Mouse (Mus musculus) mouse embryonic stem cell (cell line): ENCODE data around the gene H2al1e.
"Not testable (repeated sequence)": the region's sequence is repeated elsewhere in the genome, so short reads cannot be mapped to it uniquely, and the experiment has no call there.

ENCODE experiments used
- in situ Hi-C, 2 experiments: fragments of 300-500 bp; cut with MboI; formaldehyde crosslinking; loops; 1 replicate in 1 of 2; 3 replicates in 1 of 2; pipeline ENCODE4 v1.14.3; 2019 to 2020; ENCODE audit warnings: low sequenced_read_pairs in 2 of 2, low pct_unique_long_range_greater_than_20kb in 1 of 2, mixed read lengths in 1 of 2; ENCODE audit not compliant: unreplicated experiment in 1 of 2

The H2al1e gene

GRCm38 (mm10) chrX:11311634-11312033 lies at the start of gene H2al1e:
TSS of gene H2al1e (plus strand) at chrX:11311934.
- in situ Hi-C loops: not testable (repeated sequence)

- in situ Hi-C loops: loop anchor here in 1 of 2 experiments (25.0 kb wide), 1 partner anchor 97 kb away; no protein-coding TSS in a partner anchor
Observed at GRCm38 (mm10) chrX:11264918-11265317, 46.8 kb upstream of the H2al1e start.

- in situ Hi-C loops: loop anchor here in 1 of 2 experiments (25.0 kb wide), 1 partner anchor 95 kb away; no protein-coding TSS in a partner anchor
Observed at GRCm38 (mm10) chrX:11267791-11268190, 43.9 kb upstream of the H2al1e start.

DNA sequence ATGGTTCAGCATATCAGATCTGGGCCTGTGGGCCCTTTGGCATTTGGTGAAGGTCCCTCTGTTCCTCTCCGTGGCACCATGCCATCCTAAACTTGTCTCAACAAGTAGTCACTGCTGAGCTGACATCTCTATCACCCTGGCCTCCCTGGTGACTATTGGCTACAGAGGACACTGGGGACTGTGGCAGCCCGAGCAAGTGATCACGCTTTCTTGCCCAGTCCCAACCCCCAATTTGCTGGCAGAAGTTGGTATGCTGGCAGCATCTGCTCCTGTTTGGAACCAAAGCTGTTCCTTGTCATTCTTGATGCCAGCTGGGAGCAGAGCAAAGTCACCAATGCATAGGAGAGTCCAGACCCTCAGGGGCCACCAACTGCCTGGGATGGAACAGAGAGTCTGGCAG lies 42.7 kb upstream of the H2al1e start:
- in situ Hi-C loops: loop anchor here in 1 of 2 experiments (25.0 kb wide), 1 partner anchor 93 kb away; no protein-coding TSS in a partner anchor

GRCm38 (mm10) chrX:11273190-11273589 lies 38.5 kb upstream of the H2al1e start:
- in situ Hi-C loops: loop anchor here in 1 of 2 experiments (25.0 kb wide), 1 partner anchor 89 kb away; no protein-coding TSS in a partner anchor

DNA sequence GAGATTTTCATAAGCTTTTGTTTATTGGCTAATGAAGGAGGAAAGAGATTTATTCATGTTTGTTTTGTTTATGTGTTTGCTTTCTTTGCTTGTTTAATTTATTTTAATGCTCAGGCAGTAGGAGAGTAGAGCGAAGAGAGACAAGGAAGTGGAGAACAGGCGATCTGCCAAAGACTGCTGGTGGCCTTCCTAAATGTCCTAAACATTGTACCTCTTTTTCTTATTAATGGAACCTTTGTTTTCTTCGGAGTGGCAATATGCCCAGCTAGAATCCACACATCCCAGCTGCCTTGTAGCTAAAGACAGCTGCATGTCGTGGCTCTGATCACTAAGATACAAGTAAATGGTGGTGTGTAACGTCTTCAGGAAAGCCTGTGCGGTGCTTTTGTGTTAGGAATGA lies 34.7 kb upstream of the H2al1e start:
- in situ Hi-C loops: no loop called here

DNA sequence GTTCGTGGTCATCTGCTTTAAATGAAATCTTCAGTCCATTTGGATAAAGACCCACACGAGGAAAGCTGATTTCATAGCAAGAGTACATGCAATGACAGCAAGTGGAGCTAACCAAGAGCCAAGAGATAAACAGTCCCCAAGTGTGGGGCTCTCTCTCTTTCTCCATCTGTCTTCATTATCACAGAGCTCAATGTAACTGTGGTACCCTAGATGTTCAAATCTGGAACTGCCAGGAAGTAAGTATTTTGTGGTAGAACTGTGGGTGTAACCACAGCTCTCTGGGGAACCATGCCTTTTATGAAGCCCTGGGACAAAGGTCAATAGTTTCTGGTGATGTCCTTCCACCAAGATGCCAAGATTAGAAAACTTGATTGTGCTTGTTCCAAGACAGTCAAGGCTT lies 31.0 kb upstream of the H2al1e start:
- in situ Hi-C loops: no loop called here

GRCm38 (mm10) chrX:11288306-11288882 lies 23.3 kb upstream of the H2al1e start:
- in situ Hi-C loops: no loop called here

GRCm38 (mm10) chrX:11289244-11289643 lies 22.5 kb upstream of the H2al1e start:
- in situ Hi-C loops: no loop called here

- in situ Hi-C loops: not testable (repeated sequence)
Observed at GRCm38 (mm10) chrX:11298957-11299356, 12.8 kb upstream of the H2al1e start, which contains the start of gene H2al1a. TSS of gene H2al1a (plus strand) at chrX:11299257.

- in situ Hi-C loops: not testable (repeated sequence)
Observed at GRCm38 (mm10) chrX:11302132-11302531, 9.6 kb upstream of the H2al1e start, which contains the start of gene H2al1b. TSS of gene H2al1b (plus strand) at chrX:11302432.

DNA sequence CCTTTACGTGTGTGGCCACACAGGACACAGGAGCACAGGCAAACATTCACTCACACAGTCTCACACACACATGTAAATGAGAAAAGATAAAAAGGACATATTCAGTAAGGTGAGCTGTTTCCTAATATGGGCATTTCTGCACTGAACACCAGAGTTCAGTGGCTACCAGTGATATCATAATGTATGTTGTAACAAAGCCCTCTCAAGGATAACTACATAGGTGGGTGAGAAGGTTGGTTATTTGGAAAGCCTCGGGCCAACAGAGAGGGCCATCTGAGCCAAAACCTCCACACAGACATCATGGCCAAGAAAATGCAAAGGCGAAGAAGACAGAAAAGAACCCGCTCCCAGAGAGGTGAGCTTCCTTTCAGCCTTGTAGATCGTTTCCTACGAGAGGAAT lies 6.4 kb upstream of the H2al1e start, which contains the start of gene H2al1c:
H2al1c (plus strand) TSS at position 301 of the 400 bp plus-strand sequence.
- in situ Hi-C loops: not testable (repeated sequence)

GRCm38 (mm10) chrX:11308524-11308923 lies 3.2 kb upstream of the H2al1e start, which contains the start of gene H2al1d:
TSS of gene H2al1d (plus strand) at chrX:11308824.
- in situ Hi-C loops: not testable (repeated sequence)

GRCm38 (mm10) chrX:11314858-11315257 lies 3.1 kb downstream of the H2al1e start, which contains the start of gene H2al1f:
TSS of gene H2al1f (plus strand) at chrX:11315158.
- in situ Hi-C loops: not testable (repeated sequence)

DNA sequence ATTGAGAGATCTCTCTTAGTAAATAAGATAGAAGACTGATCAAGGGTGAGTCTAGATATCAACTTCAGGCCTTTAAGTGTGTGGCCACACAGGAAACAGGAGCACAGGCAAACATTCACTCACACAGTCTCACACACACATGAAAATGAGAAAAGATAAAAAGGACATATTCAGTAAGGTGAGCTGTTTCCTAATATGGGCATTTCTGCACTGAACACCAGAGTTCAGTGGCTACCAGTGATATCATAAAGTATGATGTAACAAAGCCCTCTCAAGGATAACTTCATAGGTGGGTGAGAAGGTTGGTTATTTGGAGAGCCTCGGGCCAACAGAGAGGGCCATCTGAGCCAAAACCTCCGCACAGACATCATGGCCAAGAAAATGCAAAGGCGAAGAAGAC lies 6.2 kb downstream of the H2al1e start, which contains the start of gene H2al1g:
H2al1g (plus strand) TSS at position 301 of the 400 bp plus-strand sequence.
- in situ Hi-C loops: not testable (repeated sequence)

DNA sequence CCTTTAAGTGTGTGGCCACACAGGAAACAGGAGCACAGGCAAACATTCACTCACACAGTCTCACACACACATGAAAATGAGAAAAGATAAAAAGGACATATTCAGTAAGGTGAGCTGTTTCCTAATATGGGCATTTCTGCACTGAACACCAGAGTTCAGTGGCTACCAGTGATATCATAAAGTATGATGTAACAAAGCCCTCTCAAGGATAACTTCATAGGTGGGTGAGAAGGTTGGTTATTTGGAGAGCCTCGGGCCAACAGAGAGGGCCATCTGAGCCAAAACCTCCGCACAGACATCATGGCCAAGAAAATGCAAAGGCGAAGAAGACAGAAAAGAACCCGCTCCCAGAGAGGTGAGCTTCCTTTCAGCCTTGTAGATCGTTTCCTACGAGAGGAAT lies 9.5 kb downstream of the H2al1e start, which contains the start of gene H2al1h:
H2al1h (plus strand) TSS at position 301 of the 400 bp plus-strand sequence.
- in situ Hi-C loops: not testable (repeated sequence)

DNA sequence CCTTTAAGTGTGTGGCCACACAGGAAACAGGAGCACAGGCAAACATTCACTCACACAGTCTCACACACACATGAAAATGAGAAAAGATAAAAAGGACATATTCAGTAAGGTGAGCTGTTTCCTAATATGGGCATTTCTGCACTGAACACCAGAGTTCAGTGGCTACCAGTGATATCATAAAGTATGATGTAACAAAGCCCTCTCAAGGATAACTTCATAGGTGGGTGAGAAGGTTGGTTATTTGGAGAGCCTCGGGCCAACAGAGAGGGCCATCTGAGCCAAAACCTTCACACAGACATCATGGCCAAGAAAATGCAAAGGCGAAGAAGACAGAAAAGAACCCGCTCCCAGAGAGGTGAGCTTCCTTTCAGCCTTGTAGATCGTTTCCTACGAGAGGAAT lies 12.6 kb downstream of the H2al1e start, which contains the start of gene H2al1i:
H2al1i (plus strand) TSS at position 301 of the 400 bp plus-strand sequence.
- in situ Hi-C loops: not testable (repeated sequence)

DNA sequence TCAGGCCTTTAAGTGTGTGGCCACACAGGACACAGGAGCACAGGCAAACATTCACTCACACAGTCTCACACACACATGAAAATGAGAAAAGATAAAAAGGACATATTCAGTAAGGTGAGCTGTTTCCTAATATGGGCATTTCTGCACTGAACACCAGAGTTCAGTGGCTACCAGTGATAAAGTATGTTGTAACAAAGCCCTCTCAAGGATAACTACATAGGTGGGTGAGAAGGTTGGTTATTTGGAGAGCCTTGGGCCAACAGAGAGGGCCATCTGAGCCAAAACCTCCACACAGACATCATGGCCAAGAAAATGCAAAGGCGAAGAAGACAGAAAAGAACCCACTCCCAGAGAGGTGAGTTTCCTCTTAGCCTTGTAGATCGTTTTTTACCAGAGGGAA lies 15.8 kb downstream of the H2al1e start, which contains the start of gene H2al1j:
H2al1j (plus strand) TSS at position 301 of the 400 bp plus-strand sequence.
- in situ Hi-C loops: loop anchor here in 1 of 2 experiments (25.0 kb wide), 1 partner anchor 210 kb away; no protein-coding TSS in a partner anchor

- in situ Hi-C loops: loop anchor here in 1 of 2 experiments (25.0 kb wide), 1 partner anchor 192 kb away; no protein-coding TSS in a partner anchor
Observed at GRCm38 (mm10) chrX:11345762-11346161, 34.0 kb downstream of the H2al1e start.
